Mouse (Mus musculus): ENCODE results near the gene Pla2g12b.

- TF ChIP-seq CTCF (conservative IDR thresholded peaks at IDR 0.05; ENCODE audit: insufficient read depth, insufficient read length, low read depth, low read length) (no peak), POLR2A (IDR thresholded peaks at IDR 0.05; ENCODE audit: low read depth, low read length) (no peak)
These were observed 38.9 kb upstream of the Pla2g12b start for GRCm38 (mm10) chr10:59364551-59364950.
